Mouse (Mus musculus): ENCODE results near the gene Klrd1.

DNA sequence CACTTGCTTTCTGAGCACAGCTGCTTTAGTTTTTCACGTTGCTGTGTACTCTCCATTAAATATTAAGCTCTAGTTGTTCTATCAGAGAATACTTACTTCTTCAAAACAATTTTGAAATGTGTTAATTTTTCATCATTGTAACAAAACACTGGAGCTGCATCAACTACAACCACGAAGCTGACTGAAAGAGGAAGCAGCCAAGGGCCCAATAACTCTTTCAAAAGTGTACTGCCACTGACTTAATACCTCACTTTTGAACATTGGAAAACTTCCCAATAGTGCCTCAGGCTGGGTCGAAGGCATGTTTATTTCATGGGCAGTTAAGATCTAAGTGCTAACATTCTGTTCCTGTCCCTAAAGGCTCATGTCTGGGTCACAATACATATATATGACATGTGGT lies 43.6 kb upstream of the Klrd1 start:
- TF ChIP-seq POLR2A (IDR thresholded peaks at IDR 0.05; ENCODE audit: extremely low read depth, insufficient read depth, low read length), result no peak
- no peak for TF ChIP-seq CTCF (IDR thresholded peaks at IDR 0.05; ENCODE audit: low read depth, low read length)
